Mouse (Mus musculus) spleen, postnatal 4 days (tissue): Measurements from ENCODE around the gene Ino80d.
"Not testable (repeated sequence)": the region's sequence is repeated elsewhere in the genome, so short reads cannot be mapped to it uniquely, and the experiment has no call there.

Experiments used
- DNase-seq, 2 experiments: peaks; one replicate each; pipeline ENCODE4 v3.0.0; 2022; ENCODE audit warnings: low spot score in 2 of 2

Ino80d gene

GRCm38 (mm10) chr1:63114136-63114781 lies at the start of gene Ino80d:
Gene Ino80d (minus strand): TSS chr1:63114667.
- peak; percentile 81 to 88 for DNase-seq

- no peak for DNase-seq
Observed at GRCm38 (mm10) chr1:63140231-63140630, 25.8 kb upstream of the Ino80d start.

GRCm38 (mm10) chr1:63138586-63138985 lies 24.1 kb upstream of the Ino80d start:
- DNase-seq = not testable (repeated sequence)

- no peak for DNase-seq
Observed at GRCm38 (mm10) chr1:63137971-63138370, 23.5 kb upstream of the Ino80d start.

- DNase-seq = no peak
Observed at GRCm38 (mm10) chr1:63134530-63134929, 20.1 kb upstream of the Ino80d start.

- DNase-seq = no peak
Observed at GRCm38 (mm10) chr1:63131766-63132165, 17.3 kb upstream of the Ino80d start.

- DNase-seq = no peak
Observed at GRCm38 (mm10) chr1:63130883-63131282, 16.4 kb upstream of the Ino80d start.

- DNase-seq = no peak
Observed at GRCm38 (mm10) chr1:63129857-63130690, 15.6 kb upstream of the Ino80d start.

- DNase-seq = no peak
Observed at GRCm38 (mm10) chr1:63129273-63129672, 14.8 kb upstream of the Ino80d start.

GRCm38 (mm10) chr1:63126206-63126605 lies 11.7 kb upstream of the Ino80d start:
- no peak for DNase-seq

GRCm38 (mm10) chr1:63123823-63124450 lies 9.5 kb upstream of the Ino80d start:
- no peak for DNase-seq

- DNase-seq = no peak
Observed at GRCm38 (mm10) chr1:63122005-63122404, 7.5 kb upstream of the Ino80d start.

- no peak for DNase-seq
Observed at GRCm38 (mm10) chr1:63120382-63120781, 5.9 kb upstream of the Ino80d start.

GRCm38 (mm10) chr1:63119675-63120074 lies 5.2 kb upstream of the Ino80d start:
- no peak for DNase-seq

- no peak for DNase-seq
Observed at GRCm38 (mm10) chr1:63115540-63115939, 1.1 kb upstream of the Ino80d start.

- DNase-seq = no peak
Observed at GRCm38 (mm10) chr1:63115096-63115495, 629 bp upstream of the Ino80d start.

GRCm38 (mm10) chr1:63113274-63114135 lies 962 bp downstream of the Ino80d start:
- DNase-seq = peak; percentile 73 to 88

- DNase-seq = peak; percentile 28 to 74
Observed at GRCm38 (mm10) chr1:63112865-63113261, 1.6 kb downstream of the Ino80d start.

GRCm38 (mm10) chr1:63112151-63112864 lies 2.2 kb downstream of the Ino80d start:
- no peak for DNase-seq

- peak; percentile 62 to 82 for DNase-seq
Observed at GRCm38 (mm10) chr1:63110536-63111285, 3.8 kb downstream of the Ino80d start.
